Mouse (Mus musculus): ENCODE data around the gene Nradd.

DNA sequence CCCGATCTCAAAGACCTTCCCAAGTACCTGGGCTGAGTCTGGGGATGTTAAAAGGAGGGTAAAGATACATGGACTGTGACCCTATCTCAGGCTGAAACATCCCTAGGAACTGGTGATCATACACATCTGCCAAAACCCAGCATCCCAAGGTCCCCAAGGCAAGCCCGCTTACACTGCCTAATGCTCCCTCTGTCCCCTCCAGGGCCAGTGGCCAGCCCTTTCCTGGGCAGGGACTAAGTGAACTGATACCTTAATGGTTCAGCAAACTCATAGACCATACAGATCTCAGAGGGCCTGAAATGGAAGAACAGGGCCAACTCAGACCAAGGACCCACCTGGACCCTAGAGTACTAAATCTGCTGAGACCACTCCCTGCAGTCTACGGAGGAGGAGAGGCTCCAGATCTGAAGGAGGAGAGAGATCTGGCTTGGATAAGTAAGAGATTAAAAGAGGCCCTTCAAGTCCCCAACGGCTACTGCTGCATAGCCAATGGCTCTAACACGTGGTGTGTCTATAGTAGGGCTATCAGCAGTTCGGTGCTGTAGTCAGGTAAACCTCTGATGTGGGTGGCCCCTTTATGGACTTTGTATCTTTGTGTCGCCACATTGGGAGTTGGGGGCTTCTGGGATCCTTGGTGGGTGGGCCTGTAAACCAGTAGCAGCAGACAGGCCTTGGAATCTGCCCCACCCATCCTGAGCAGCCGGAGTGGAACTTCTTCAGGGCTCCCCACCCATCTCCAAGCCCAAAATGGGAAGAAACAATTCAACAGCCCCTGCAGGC is 646 bp downstream of the Nradd start:
- TF ChIP-seq POLR2A (IDR thresholded peaks at IDR 0.05; ENCODE audit: insufficient read depth, low read depth, low read length): no peak
- no peak for TF ChIP-seq EP300 (IDR thresholded peaks at IDR 0.05; ENCODE audit: insufficient read depth, low read depth, low read length)
- no peak for TF ChIP-seq CTCF (IDR thresholded peaks at IDR 0.05)

Measured in heart, adult 2 months (tissue).